ENCODE assay signal across 24 mouse cellular contexts in the genomic region with DNA sequence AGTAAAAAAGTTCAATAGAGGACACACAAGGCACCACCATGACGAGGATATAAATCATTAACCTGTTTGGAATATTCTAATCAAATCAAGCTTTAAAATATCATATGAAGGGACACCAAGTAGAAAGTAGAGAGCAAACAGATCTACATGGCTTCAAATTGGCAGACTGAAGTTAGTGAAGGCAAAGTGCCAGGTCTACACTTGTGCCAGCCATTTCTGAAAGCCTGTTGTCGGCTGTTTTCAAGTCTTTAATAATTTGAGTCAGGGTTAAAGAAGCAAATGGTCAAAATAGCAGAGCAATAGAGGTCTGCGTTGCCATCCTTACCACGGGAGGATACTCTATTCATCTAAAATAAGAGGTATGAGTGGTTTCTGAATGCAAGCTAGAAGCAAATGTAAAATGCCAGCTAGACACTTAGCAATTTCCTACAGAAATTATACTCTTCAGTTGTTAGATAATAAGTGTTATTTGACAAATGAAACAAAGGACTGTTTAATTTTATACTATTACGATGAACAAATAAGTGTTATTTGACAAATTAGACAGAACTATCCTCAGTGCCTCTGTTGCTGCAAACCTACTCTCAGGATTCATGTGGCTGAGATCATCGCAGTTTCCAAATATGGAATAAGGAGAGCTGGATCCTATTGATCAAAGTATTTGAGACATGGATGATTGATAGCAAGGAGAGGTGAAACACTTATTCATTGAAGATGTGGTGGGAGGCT.
DNase-seq lines count a peak whose midpoint lies in the region; ATAC-seq and TF ChIP-seq lines count a peak whose summit lies in the region.
"Had no signal": no experiment of that assay in that cellular context is flagged by ENCODE, and none has a peak within 500 bp of the region (broad histone marks: within the 10 kb centered on the region; RNA-seq: fewer than 3 reads in every experiment).

No protein-coding gene starts in this region.

- H3K9ac ChIP-seq in forebrain, embryonic 14.5 days (ENCODE audit: low read length): no peak overlapping the region
- H3K9ac ChIP-seq in forebrain, embryonic 11.5 days (ENCODE audit: low read length): no peak overlapping the region
- no peak overlapping the region for H3K9ac ChIP-seq in lung, embryonic 14.5 days
- H3K9ac ChIP-seq: embryonic facial prominence, embryonic 13.5 days; liver, embryonic 13.5 days; lung, embryonic 15.5 days had no signal

- H3K9me3 ChIP-seq in forebrain, embryonic 14.5 days (replicated peaks; ENCODE audit: control insufficient read depth, low read length): no peaks in the 10 kb centered on the region
- H3K9me3 ChIP-seq in forebrain, embryonic 11.5 days (ENCODE audit: control insufficient read depth, low read length): no peaks in the 10 kb centered on the region
- H3K9me3 ChIP-seq in lung, embryonic 14.5 days (ENCODE audit: low read depth, low read length): no peaks in the 10 kb centered on the region
- H3K9me3 ChIP-seq: embryonic facial prominence, embryonic 13.5 days; liver, embryonic 13.5 days; lung, embryonic 15.5 days; midbrain, embryonic 10.5 days had no signal

- H3K4me2 ChIP-seq in forebrain, embryonic 14.5 days (ENCODE audit: low read length): no peak overlapping the region
- no peak overlapping the region for H3K4me2 ChIP-seq in forebrain, embryonic 11.5 days (ENCODE audit: low read depth, low read length, severe bottlenecking)
- H3K4me2 ChIP-seq in lung, embryonic 14.5 days: no peak overlapping the region
- H3K4me2 ChIP-seq: embryonic facial prominence, embryonic 13.5 days; liver, embryonic 13.5 days; lung, embryonic 15.5 days had no signal

- WGBS in forebrain, embryonic 14.5 days: 71% methylated on average over 6 of the region's 6 CpGs
- 90% methylated on average over 6 of the region's 6 CpGs for WGBS in forebrain, embryonic 11.5 days
- 45% methylated on average over 6 of the region's 6 CpGs for WGBS in lung, embryonic 14.5 days

- no peak overlapping the region for H3K27ac ChIP-seq in forebrain, embryonic 14.5 days (ENCODE audit: low read depth, low read length)
- no peak overlapping the region for H3K27ac ChIP-seq in forebrain, embryonic 11.5 days (ENCODE audit: low read depth, low read length)
- no peak overlapping the region for H3K27ac ChIP-seq in lung, embryonic 14.5 days (ENCODE audit: low read depth)
- H3K27ac ChIP-seq: embryonic facial prominence, embryonic 13.5 days; heart, adult 2 months; kidney, postnatal 0 days; left cerebral cortex, adult 2 months; liver, embryonic 13.5 days; lung, embryonic 15.5 days; macrophage; midbrain, embryonic 10.5 days; stomach, postnatal 0 days had no signal

- peak; percentile 26 for DNase-seq in forebrain, embryonic 14.5 days (ENCODE audit: low spot score)
- DNase-seq in forebrain, embryonic 11.5 days (ENCODE audit: low spot score): no peak
- peak; percentile 54 for DNase-seq in lung, embryonic 14.5 days
- no peak for DNase-seq in lung, postnatal 36 days
- peak; percentile 23 for DNase-seq in cerebellum, adult 9-10 months
- no peak for DNase-seq in B cell, adult 2 months
- DNase-seq in kidney, postnatal 4 days: no peak
- DNase-seq in frontal cortex, postnatal 14 days (ENCODE audit: low spot score in 2 of 2): no peak
- DNase-seq: adrenal gland, adult 8-10 months; gastrocnemius, postnatal 25 days; heart, adult 2 months; heart, postnatal 4 days; liver, embryonic 13.5 days; retina, postnatal 1 day; right cerebral cortex, postnatal 4 days had no signal

- H3K27me3 ChIP-seq in forebrain, embryonic 14.5 days (replicated peaks; ENCODE audit: control insufficient read depth, insufficient read depth, low read length): no peaks in the 10 kb centered on the region
- H3K27me3 ChIP-seq in forebrain, embryonic 11.5 days (ENCODE audit: control insufficient read depth, insufficient read depth, low read length): no peaks in the 10 kb centered on the region
- H3K27me3 ChIP-seq in lung, embryonic 14.5 days (ENCODE audit: insufficient read depth, low read length): no peaks in the 10 kb centered on the region
- H3K27me3 ChIP-seq: embryonic facial prominence, embryonic 13.5 days; liver, embryonic 13.5 days; lung, embryonic 15.5 days had no signal

- no peak for ATAC-seq in forebrain, embryonic 14.5 days
- ATAC-seq in forebrain, embryonic 11.5 days (replicated peaks; ENCODE audit: low FRiP score): no peak
- ATAC-seq in lung, embryonic 14.5 days (ENCODE audit: insufficient read depth): peak; percentile 56; the same call in 1 of the 2 replicates
- ATAC-seq: hindbrain, embryonic 16.5 days; intestine, postnatal 0 days had no signal

- no peak overlapping the region for H3K4me3 ChIP-seq in forebrain, embryonic 14.5 days (ENCODE audit: low read depth, low read length)
- no peak overlapping the region for H3K4me3 ChIP-seq in forebrain, embryonic 11.5 days (ENCODE audit: low read depth, low read length)
- H3K4me3 ChIP-seq in lung, embryonic 14.5 days (ENCODE audit: low read depth, low read length): no peak overlapping the region
- H3K4me3 ChIP-seq: embryonic facial prominence, embryonic 13.5 days; heart, adult 2 months; left cerebral cortex, adult 2 months; liver, embryonic 13.5 days; lung, embryonic 15.5 days; midbrain, embryonic 10.5 days had no signal

- no peak for TF ChIP-seq CTCF in lung, embryonic 14.5 days (IDR thresholded peaks at IDR 0.05; ENCODE audit: low read depth)

- H3K36me3 ChIP-seq in forebrain, embryonic 14.5 days (ENCODE audit: control insufficient read depth, insufficient read depth, low read length): no peaks in the 10 kb centered on the region
- H3K36me3 ChIP-seq in forebrain, embryonic 11.5 days (ENCODE audit: control insufficient read depth, insufficient read depth, low read length): no peaks in the 10 kb centered on the region
- no peaks in the 10 kb centered on the region for H3K36me3 ChIP-seq in lung, embryonic 14.5 days (ENCODE audit: insufficient read depth)
- H3K36me3 ChIP-seq: embryonic facial prominence, embryonic 13.5 days; liver, embryonic 13.5 days; lung, embryonic 15.5 days; midbrain, embryonic 10.5 days had no signal

- no peaks in the 10 kb centered on the region for H3K4me1 ChIP-seq in forebrain, embryonic 14.5 days (ENCODE audit: control insufficient read depth, insufficient read depth, low read length)
- no peaks in the 10 kb centered on the region for H3K4me1 ChIP-seq in forebrain, embryonic 11.5 days (replicated peaks; ENCODE audit: control insufficient read depth, insufficient read depth, low read length)
- H3K4me1 ChIP-seq in lung, embryonic 14.5 days (ENCODE audit: insufficient read depth): no peaks in the 10 kb centered on the region
- H3K4me1 ChIP-seq: embryonic facial prominence, embryonic 13.5 days; liver, embryonic 13.5 days; lung, embryonic 15.5 days; midbrain, embryonic 10.5 days had no signal

Comparison
In these comparisons a context has a peak if more than half of its experiments do, and no peak if none do; other contexts are left out.
1. DNase-seq: peak in forebrain, embryonic 14.5 days (single experiment), lung, embryonic 14.5 days (single experiment) and cerebellum, adult 9-10 months (single experiment); none in forebrain, embryonic 11.5 days (single experiment), lung, postnatal 36 days (single experiment), B cell, adult 2 months (0 of 2), kidney, postnatal 4 days (0 of 2) and frontal cortex, postnatal 14 days (0 of 2).